ENCODE assay signal across 9 mouse cellular contexts in genomic region chr11:116572756-116573543, GRCm38 (mm10). TPM values are rescaled to one million over a fixed set of nuclear protein-coding genes. Genes with fewer than 3 reads are reported as not detected.
DNase-seq lines count a peak whose midpoint lies in the region; ATAC-seq lines count a peak whose summit lies in the region.
"Had no signal": no experiment of that assay in that cellular context is flagged by ENCODE, and none has a peak within 500 bp of the region (broad histone marks: within the 10 kb centered on the region; RNA-seq: fewer than 3 reads in every experiment).

No protein-coding gene starts in this region.

- H3K27ac ChIP-seq in hindbrain, embryonic 13.5 days: peak overlapping the region; percentile 67
- peak overlapping the region; percentile 29 for H3K27ac ChIP-seq in neural tube, embryonic 15.5 days (replicated peaks)
- H3K27ac ChIP-seq: kidney, postnatal 0 days had no signal

- no peak for DNase-seq in frontal cortex, postnatal 10 days (ENCODE audit: low spot score in 2 of 2)
- peak; percentile 47 to 59 for DNase-seq in right cerebral cortex, adult 2 months (ENCODE audit: low spot score in 2 of 2)
- DNase-seq in right cerebral cortex, postnatal 4 days: no peak
- DNase-seq in cerebellum, adult 11 months: no peak
- DNase-seq in gastrocnemius, postnatal 25 days: no peak

- peak overlapping the region; percentile 43; the same call in 1 of the 2 replicates for H3K9ac ChIP-seq in hindbrain, embryonic 13.5 days
- H3K9ac ChIP-seq in neural tube, embryonic 15.5 days (replicated peaks): no peak overlapping the region

- no peaks in the 10 kb centered on the region for H3K27me3 ChIP-seq in hindbrain, embryonic 13.5 days
- H3K27me3 ChIP-seq in neural tube, embryonic 15.5 days (replicated peaks): no peaks in the 10 kb centered on the region

- 63% methylated on average over 12 of the region's 12 CpGs for WGBS in hindbrain, embryonic 13.5 days
- WGBS in neural tube, embryonic 15.5 days: 60% methylated on average over 12 of the region's 12 CpGs

- H3K36me3 ChIP-seq in hindbrain, embryonic 13.5 days: no peaks in the 10 kb centered on the region
- H3K36me3 ChIP-seq in neural tube, embryonic 15.5 days: no peaks in the 10 kb centered on the region

- H3K4me3 ChIP-seq in hindbrain, embryonic 13.5 days: no peak overlapping the region
- no peak overlapping the region for H3K4me3 ChIP-seq in neural tube, embryonic 15.5 days (replicated peaks)

- H3K9me3 ChIP-seq in hindbrain, embryonic 13.5 days: no peaks in the 10 kb centered on the region
- H3K9me3 ChIP-seq in neural tube, embryonic 15.5 days (replicated peaks): no peaks in the 10 kb centered on the region

- H3K4me1 ChIP-seq in hindbrain, embryonic 13.5 days (replicated peaks): peaks cover 85% of the 10 kb centered on the region
- peaks cover 82% of the 10 kb centered on the region for H3K4me1 ChIP-seq in neural tube, embryonic 15.5 days

- peak; percentile 86 for ATAC-seq in frontal cortex, adult (ENCODE audit: low TSS enrichment)
- ATAC-seq in hindbrain, embryonic 13.5 days (ENCODE audit: low FRiP score): no peak
- no peak for ATAC-seq in neural tube, embryonic 15.5 days (ENCODE audit: low FRiP score)

- 0 out of 2 replicates have a peak overlapping the region, but pooled peaks have one; percentile 1 for H3K4me2 ChIP-seq in hindbrain, embryonic 13.5 days
- no peak overlapping the region for H3K4me2 ChIP-seq in neural tube, embryonic 15.5 days

RNA-seq across cellular contexts. Expression of gene Ube2o, which starts 8.3 kb away (rescaled TPM):
- polyA plus RNA-seq in hindbrain, embryonic 13.5 days (2015; fragmentation: Nextera tagmentation; extraction: Ambion mirVana): 14.1 and 14.8 TPM in 2 replicates
- 19.2 and 32.4 TPM in 2 replicates for polyA plus RNA-seq in neural tube, embryonic 15.5 days (2015; fragmentation: Nextera tagmentation; extraction: Ambion mirVana)
- 10 to 100 TPM; 17.9 to 20.4 TPM for total RNA-seq in gastrocnemius, postnatal 25 days (2021)

RNA-seq across cellular contexts. Expression of gene Aanat, which starts 13.3 kb away (rescaled TPM):
- 0.36 and 1.0 TPM in 2 replicates for polyA plus RNA-seq in hindbrain, embryonic 13.5 days (2015; fragmentation: Nextera tagmentation; extraction: Ambion mirVana)
- 0.34 and 0.49 TPM in 2 replicates for polyA plus RNA-seq in neural tube, embryonic 15.5 days (2015; fragmentation: Nextera tagmentation; extraction: Ambion mirVana)
- total RNA-seq in gastrocnemius, postnatal 25 days (2021): not detected
- polyA plus RNA-seq: kidney, postnatal 0 days had no signal

RNA-seq across cellular contexts. Expression of gene Sphk1, which starts 42.2 kb away (rescaled TPM):
- 3.1 and 3.3 TPM in 2 replicates for polyA plus RNA-seq in hindbrain, embryonic 13.5 days (2015; fragmentation: Nextera tagmentation; extraction: Ambion mirVana)
- polyA plus RNA-seq in neural tube, embryonic 15.5 days (2015; fragmentation: Nextera tagmentation; extraction: Ambion mirVana): 2.8 and 4.5 TPM in 2 replicates
- total RNA-seq in gastrocnemius, postnatal 25 days (2021): 1 to 10 TPM in 1 of 2 experiments, under 1 TPM in 1; 0.94 to 2.0 TPM

RNA-seq across cellular contexts. Expression of gene Rhbdf2, which starts 53.9 kb away (rescaled TPM):
- 1.8 and 2.1 TPM in 2 replicates for polyA plus RNA-seq in hindbrain, embryonic 13.5 days (2015; fragmentation: Nextera tagmentation; extraction: Ambion mirVana)
- polyA plus RNA-seq in neural tube, embryonic 15.5 days (2015; fragmentation: Nextera tagmentation; extraction: Ambion mirVana): 1.4 and 4.0 TPM in 2 replicates
- total RNA-seq in gastrocnemius, postnatal 25 days (2021): 1 to 10 TPM; 6.3 to 7.5 TPM

Comparison
In these comparisons a context has a peak if more than half of its experiments do, and no peak if none do; other contexts are left out.
1. DNase-seq: peak in right cerebral cortex, adult 2 months (2 of 2); none in frontal cortex, postnatal 10 days (0 of 2), right cerebral cortex, postnatal 4 days (single experiment), cerebellum, adult 11 months (single experiment) and gastrocnemius, postnatal 25 days (single experiment).